Mouse (Mus musculus): ENCODE data around the gene Hist1h4b.
A peak's percentile ranks its signal among the peaks of the same experiment; 100 is the strongest.

- TF ChIP-seq CTCF (IDR thresholded peaks at IDR 0.05; ENCODE audit: low read depth, low read length) (peak; percentile 6), POLR2A (IDR thresholded peaks at IDR 0.05; ENCODE audit: insufficient read depth, low read length) (no peak), EP300 (IDR thresholded peaks at IDR 0.05; ENCODE audit: insufficient read depth, low read depth, low read length) (no peak)
Observed at GRCm38 (mm10) chr13:23792520-23792919, 35.7 kb downstream of the Hist1h4b start.

All from ES-Bruce4 (cell line).